Mouse (Mus musculus) CD4-positive, CD25-positive, alpha-beta regulatory T cell, adult 9 weeks (primary cell): Measurements from ENCODE around the gene Olfr1281. TPM values are rescaled to one million over a fixed set of nuclear protein-coding genes. Genes with fewer than 3 reads are reported as not detected.

Experiments used
- polyA plus RNA-seq: library from polyadenylated mRNA; unstranded; fragments of 100-300 nt; shearing (Covaris generic); gene quantifications from one replicate; pipeline ENCODE4 v1.2.1, GENCODE M21; 2017

Olfr1281 gene
- polyA plus RNA-seq, result not detected

GRCm38 (mm10) chr2:111326220-111326619 lies at the start of gene Olfr1281:
Gene Olfr1281, plus strand, starts transcription at chr2:111326520.

DNA sequence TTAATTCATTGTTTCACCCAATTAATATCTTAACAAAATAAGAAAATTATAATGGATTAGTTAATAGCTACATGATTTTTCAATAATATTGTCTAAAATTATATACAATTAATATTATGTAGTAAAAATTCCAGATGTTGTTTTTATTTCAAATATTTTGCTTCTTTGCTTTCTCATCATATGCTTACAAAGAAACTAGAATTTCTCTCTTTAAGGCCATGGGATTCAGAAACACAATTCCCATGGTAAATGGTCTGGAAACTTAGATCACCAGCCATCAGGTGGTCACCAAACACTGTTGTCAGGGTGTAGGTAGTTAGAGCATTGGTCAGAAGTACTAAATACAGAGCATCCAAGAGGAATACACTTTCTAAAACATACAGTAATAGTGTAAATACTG lies 36.5 kb upstream of the Olfr1281 start, which contains the start of gene Olfr1278:
Gene Olfr1278, plus strand, starts transcription at position 301 of the 400 bp plus-strand sequence.

DNA sequence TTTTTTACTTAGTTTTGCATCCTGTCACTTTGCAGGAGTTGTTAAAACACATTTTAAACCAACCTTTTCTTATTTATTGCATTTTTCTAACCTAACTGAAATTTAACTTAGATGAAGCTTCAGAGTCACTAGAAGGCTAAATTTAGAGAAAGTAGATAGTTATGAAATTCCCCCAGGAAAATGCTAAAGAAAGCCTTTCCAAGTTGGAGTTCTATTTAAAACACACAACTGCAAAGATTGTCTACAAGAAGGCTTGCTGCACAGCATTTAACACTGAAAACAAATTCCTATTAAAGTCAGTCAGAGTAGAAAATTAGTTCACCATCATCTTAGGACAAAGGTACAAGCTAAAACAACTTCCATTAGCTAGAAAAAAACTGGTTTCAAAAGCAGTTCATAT lies 25.9 kb upstream of the Olfr1281 start, which contains the start of gene Olfr1279:
Gene Olfr1279, plus strand, starts transcription at position 262 of the 400 bp plus-strand sequence.

DNA sequence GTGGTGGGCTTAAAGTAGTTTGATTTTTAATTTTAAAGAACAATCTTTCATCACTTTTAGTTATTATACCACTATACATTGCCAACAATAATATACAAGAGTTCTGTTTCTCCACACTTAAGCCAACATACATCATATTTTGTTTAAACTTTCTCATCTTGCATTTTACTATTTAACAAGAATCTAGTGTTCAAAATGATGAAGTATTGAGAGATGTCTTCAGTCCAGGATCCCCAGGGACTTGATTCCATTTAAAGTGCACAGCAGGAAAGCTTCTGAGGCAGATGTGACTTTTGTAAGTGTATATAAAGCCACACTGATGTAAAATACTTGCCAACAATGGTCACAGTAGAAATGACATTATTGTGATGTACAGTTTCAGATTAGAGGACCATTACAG lies 12.6 kb upstream of the Olfr1281 start, which contains the start of gene Olfr1280:
Gene Olfr1280, plus strand, starts transcription at position 301 of the 400 bp plus-strand sequence.

DNA sequence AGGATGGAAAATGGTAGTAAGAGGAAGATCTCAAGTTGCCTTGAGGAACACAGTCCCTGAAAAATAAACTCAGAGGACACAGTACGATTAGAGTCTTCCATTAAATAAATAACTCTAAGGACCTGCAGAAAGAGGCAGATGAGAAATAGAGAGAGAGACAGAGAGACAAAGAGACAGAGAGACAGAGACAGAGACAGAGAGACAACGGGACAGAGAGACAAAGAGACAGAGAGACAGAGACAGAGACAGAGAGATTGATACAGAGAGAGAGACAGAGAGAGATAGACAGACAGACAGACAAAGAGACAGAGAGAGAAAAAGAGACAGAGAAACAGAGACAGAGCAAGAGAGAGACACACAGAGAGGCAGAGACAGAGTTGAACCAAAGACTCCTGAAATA lies 9.7 kb downstream of the Olfr1281 start, which contains the start of gene Olfr1282:
Gene Olfr1282, minus strand, starts transcription at position 101 of the 400 bp plus-strand sequence.

GRCm38 (mm10) chr2:111366490-111366889 lies 40.2 kb downstream of the Olfr1281 start, which contains the start of gene Olfr1283:
Gene Olfr1283, plus strand, starts transcription at chr2:111366790.

GRCm38 (mm10) chr2:111375222-111375621 lies 48.9 kb downstream of the Olfr1281 start, which contains the start of gene Olfr1284:
Gene Olfr1284, plus strand, starts transcription at chr2:111375522.

Other genes starting within 250 kb of the Olfr1281 start
- gene Gm13941, start 220.5 kb upstream of the Olfr1281 start, polyA plus RNA-seq, result not detected
- gene Gm15130, start 173.6 kb upstream of the Olfr1281 start, polyA plus RNA-seq, result not detected
- gene 4930430A15Rik, start 96.9 kb upstream of the Olfr1281 start, polyA plus RNA-seq, result not detected
- gene Olfr1275, start 91.2 kb upstream of the Olfr1281 start, polyA plus RNA-seq, result not detected
- gene Olfr1276, start 72.0 kb upstream of the Olfr1281 start, polyA plus RNA-seq, result not detected
- not detected for gene Olfr1277, start 52.4 kb upstream of the Olfr1281 start, polyA plus RNA-seq
- gene Olfr1278, start 36.4 kb upstream of the Olfr1281 start, polyA plus RNA-seq, result not detected
- not detected for gene Olfr1279, start 25.9 kb upstream of the Olfr1281 start, polyA plus RNA-seq
- gene Olfr1280, start 12.5 kb upstream of the Olfr1281 start, polyA plus RNA-seq, result not detected
- not detected for gene Olfr1282, start 9.6 kb downstream of the Olfr1281 start, polyA plus RNA-seq
- not detected for gene Olfr1283, start 40.3 kb downstream of the Olfr1281 start, polyA plus RNA-seq
- not detected for gene Olfr1284, start 49.0 kb downstream of the Olfr1281 start, polyA plus RNA-seq
- not detected for gene Olfr1286, start 96.6 kb downstream of the Olfr1281 start, polyA plus RNA-seq
- gene Olfr1287, start 122.6 kb downstream of the Olfr1281 start, polyA plus RNA-seq, result not detected
- gene Olfr1288, start 147.6 kb downstream of the Olfr1281 start, polyA plus RNA-seq, result not detected
- gene Olfr1289, start 154.3 kb downstream of the Olfr1281 start, polyA plus RNA-seq, result not detected
- gene Olfr1290, start 167.3 kb downstream of the Olfr1281 start, polyA plus RNA-seq, result not detected
- not detected for gene Olfr1291-ps1, start 170.7 kb downstream of the Olfr1281 start, polyA plus RNA-seq
- not detected for gene Olfr1293-ps, start 198.7 kb downstream of the Olfr1281 start, polyA plus RNA-seq
- gene Olfr1294, start 213.8 kb downstream of the Olfr1281 start, polyA plus RNA-seq, result not detected
- gene Olfr1295, start 243.2 kb downstream of the Olfr1281 start, polyA plus RNA-seq, result not detected